Mouse (Mus musculus) neural tube, embryonic 13.5 days (tissue): ENCODE results near the gene Psmb4. TPM values are rescaled to one million over a fixed set of nuclear protein-coding genes. Genes with fewer than 3 reads are reported as not detected.

Experiments
- ATAC-seq: fragments of 200-750 bp; cut with Nextera tagmentation; 2 replicates; pipeline ENCODE4 v1.8.0; 2017; ENCODE audit warnings: low read depth, mild to moderate bottlenecking, moderate TSS enrichment, moderate library complexity
- H3K27ac ChIP-seq: fragments of 300-500 bp; sonication (generic); replicated peaks from 2 replicates; pipeline ENCODE4 v1.5.1; 2015; ENCODE audit warnings: moderate library complexity, mild to moderate bottlenecking, inconsistent platforms
- H3K27me3 ChIP-seq: fragments of 300-500 bp; sonication (generic); 2 replicates; pipeline ENCODE4 v1.6.1; 2015; ENCODE audit warnings: mild to moderate bottlenecking, inconsistent platforms
- H3K36me3 ChIP-seq: fragments of 300-500 bp; sonication (generic); 2 replicates; pipeline ENCODE4 v1.6.1; 2015; ENCODE audit warnings: mild to moderate bottlenecking, inconsistent platforms
- H3K4me1 ChIP-seq: fragments of 300-500 bp; sonication (generic); replicated peaks from 2 replicates; pipeline ENCODE4 v1.6.1; 2015; ENCODE audit warnings: inconsistent platforms
- H3K4me2 ChIP-seq: fragments of 300-500 bp; sonication (generic); 2 replicates; pipeline ENCODE4 v1.6.1; 2015; ENCODE audit warnings: inconsistent platforms, mild to moderate bottlenecking, moderate library complexity
- H3K4me3 ChIP-seq: fragments of 300-500 bp; sonication (generic); 2 replicates; pipeline ENCODE4 v1.5.1; 2015; ENCODE audit warnings: mild to moderate bottlenecking, inconsistent platforms
- H3K9ac ChIP-seq: fragments of 300-500 bp; sonication (generic); 2 replicates; pipeline ENCODE4 v1.6.1; 2015; ENCODE audit warnings: moderate library complexity, mild to moderate bottlenecking, inconsistent platforms
- H3K9me3 ChIP-seq: fragments of 300-500 bp; sonication (generic); 2 replicates; pipeline ENCODE4 v1.6.1; 2016; ENCODE audit warnings: inconsistent platforms
- WGBS: fragments of 180-500 bp; shearing (Covaris S2); methylation state at CpG from one replicate; pipeline ENCODE4 v1.1.7; 2015; 5-methylcytosine and 5-hydroxymethylcytosine counted together
- polyA plus RNA-seq: library from polyadenylated mRNA; unstranded; fragments of >200 nt; fragmentation: Nextera tagmentation; extraction: Ambion mirVana; gene quantifications from 2 replicates; pipeline ENCODE4 v1.2.1, GENCODE M21; 2015

Gene Psmb4
- polyA plus RNA-seq, 1 experiment from 2014 or later = 366 TPM

DNA sequence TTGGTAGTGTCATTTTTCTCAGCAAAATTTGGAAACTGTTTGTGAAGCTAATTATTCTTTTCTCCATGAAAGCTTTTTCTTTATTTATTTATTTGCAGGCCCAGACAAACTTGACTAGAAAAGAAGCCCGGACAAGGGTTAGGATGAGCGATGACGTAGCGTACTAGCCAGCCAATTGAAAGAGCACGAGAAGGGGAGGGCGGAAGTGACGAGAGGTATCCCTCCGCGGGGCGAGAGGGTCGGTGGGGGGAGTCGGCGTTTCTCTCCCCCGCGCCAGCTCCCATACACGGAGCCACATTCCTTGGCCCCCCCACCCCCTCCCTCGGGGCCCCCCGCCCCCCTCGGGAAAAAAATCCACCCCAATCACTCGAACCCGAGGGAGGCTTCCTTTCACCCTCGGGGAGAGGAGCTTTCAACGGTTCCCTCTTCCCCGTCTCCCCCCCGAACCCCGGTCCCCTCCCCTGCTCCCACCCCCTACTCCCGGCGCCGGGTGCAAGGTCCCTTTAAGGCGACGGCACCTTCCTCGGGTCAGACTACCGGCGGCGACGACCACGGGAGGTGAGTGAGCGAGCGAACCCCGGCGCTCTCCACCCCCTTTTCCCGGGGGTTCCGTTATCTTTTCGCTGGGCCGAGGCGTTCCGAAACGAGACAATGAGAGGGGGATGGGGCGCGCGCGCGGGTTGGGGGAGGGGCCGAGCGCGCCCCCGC, 49.4 kb downstream of the Psmb4 start, which contains the start of gene Pogz:
Gene Pogz (plus strand): TSS at position 385 of the 708 bp plus-strand sequence.
- Histone ChIP-seq H3K36me3 (no peaks in the 10 kb centered on the region), H3K27me3 (peaks cover 9% of the 10 kb centered on the region), H3K27ac (peak within 1 kb of the TSS; percentile 100), H3K4me1 (peaks cover 36% of the 10 kb centered on the region), H3K9ac (peak within 1 kb of the TSS; percentile 95), H3K9me3 (no peaks in the 10 kb centered on the region), H3K4me3 (peak within 1 kb of the TSS; percentile 66), H3K4me2 (peak within 1 kb of the TSS; percentile 81)
- WGBS = under 1% methylated on average over 52 of the region's 57 CpGs
- peak; percentile 93 for ATAC-seq

- WGBS = 88% methylated on average over 3 of the region's 3 CpGs
These were observed 51.4 kb downstream of the Psmb4 start for GRCm38 (mm10) chr3:94835396-94835795.

More at GRCm38 (mm10) chr3:94835396-94835795, 51.4 kb downstream of the Psmb4 start:
- no peak overlapping the region for H3K9ac ChIP-seq
- H3K36me3 ChIP-seq = no peaks in the 10 kb centered on the region
- ATAC-seq = no peak
- H3K27me3 ChIP-seq = peaks cover 9% of the 10 kb centered on the region
- no peaks in the 10 kb centered on the region for H3K9me3 ChIP-seq
- no peak overlapping the region for H3K27ac ChIP-seq
- H3K4me3 ChIP-seq = no peak overlapping the region
- H3K4me1 ChIP-seq = peaks cover 25% of the 10 kb centered on the region
- H3K4me2 ChIP-seq = no peak overlapping the region

Other genes starting within 250 kb of the Psmb4 start
- not detected in 2 replicates for gene Gm10972, start 243.8 kb downstream of the Psmb4 start, polyA plus RNA-seq
- 2.7 and 3.5 TPM in 2 replicates for gene Tuft1, start 228.1 kb downstream of the Psmb4 start, polyA plus RNA-seq
- 0.53 TPM in 1 of 2 replicates, not detected in the other for gene Selenbp2, start 193.4 kb downstream of the Psmb4 start, polyA plus RNA-seq
- gene Cgn, start 100.5 kb downstream of the Psmb4 start, polyA plus RNA-seq = 5.4 and 6.3 TPM in 2 replicates
- 19.6 and 20.1 TPM in 2 replicates for gene Pogz, start 49.4 kb downstream of the Psmb4 start, polyA plus RNA-seq
- 13.0 and 13.4 TPM in 2 replicates for gene Selenbp1, start 46.1 kb upstream of the Psmb4 start, polyA plus RNA-seq
- 5.5 and 6.1 TPM in 2 replicates for gene Rfx5, start 67.1 kb upstream of the Psmb4 start, polyA plus RNA-seq
- 24.0 and 26.7 TPM in 2 replicates for gene Pi4kb, start 87.8 kb upstream of the Psmb4 start, polyA plus RNA-seq
- 20.4 and 21.5 TPM in 2 replicates for gene Zfp687, start 128.5 kb upstream of the Psmb4 start, polyA plus RNA-seq
- 274 and 279 TPM in 2 replicates for gene Psmd4, start 155.7 kb upstream of the Psmb4 start, polyA plus RNA-seq
- 17.3 and 18.6 TPM in 2 replicates for gene Pip5k1a, start 220.0 kb upstream of the Psmb4 start, polyA plus RNA-seq
- gene Vps72, start 224.1 kb upstream of the Psmb4 start, polyA plus RNA-seq = 201 and 203 TPM in 2 replicates
- 0.96 and 1.7 TPM in 2 replicates for gene Tmod4, start 237.5 kb upstream of the Psmb4 start, polyA plus RNA-seq
- 96.8 and 98.2 TPM in 2 replicates for gene Scnm1, start 247.1 kb upstream of the Psmb4 start, polyA plus RNA-seq
- 34.7 and 39.1 TPM in 2 replicates for gene Lysmd1, start 247.1 kb upstream of the Psmb4 start, polyA plus RNA-seq